Mouse (Mus musculus) CD4-positive helper T cell, adult 2 months (primary cell): ENCODE data around the gene Olfr1214.
"Not testable (repeated sequence)": the region's sequence is repeated elsewhere in the genome, so short reads cannot be mapped to it uniquely, and the experiment has no call there.

ENCODE experiments used
- DNase-seq: peaks from one replicate; pipeline ENCODE4 v3.0.0-alpha.2; 2012; ENCODE audit warnings: low read depth, missing footprints, low spot score

The Olfr1214 gene

DNA sequence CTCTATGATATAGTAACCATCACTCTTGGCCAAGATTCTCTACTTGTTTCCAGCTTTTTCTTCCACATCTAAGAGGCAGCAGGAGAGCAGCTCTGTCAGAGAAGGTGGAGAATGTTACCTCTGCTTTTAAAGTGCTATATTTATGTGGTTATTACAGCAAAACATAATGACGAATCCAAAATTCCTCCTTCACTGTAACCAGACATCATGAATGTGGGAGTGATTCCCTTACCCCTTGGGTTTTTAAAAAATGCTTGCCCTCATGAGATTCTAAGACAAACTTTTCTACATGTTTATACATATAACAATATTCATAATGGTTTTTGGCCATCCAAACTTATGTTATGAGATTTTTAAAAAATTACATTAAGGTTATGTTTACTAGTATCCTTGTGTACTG lies at the start of gene Olfr1214:
Olfr1214 (minus strand) TSS at position 101 of the 400 bp plus-strand sequence.
- DNase-seq: no peak

DNA sequence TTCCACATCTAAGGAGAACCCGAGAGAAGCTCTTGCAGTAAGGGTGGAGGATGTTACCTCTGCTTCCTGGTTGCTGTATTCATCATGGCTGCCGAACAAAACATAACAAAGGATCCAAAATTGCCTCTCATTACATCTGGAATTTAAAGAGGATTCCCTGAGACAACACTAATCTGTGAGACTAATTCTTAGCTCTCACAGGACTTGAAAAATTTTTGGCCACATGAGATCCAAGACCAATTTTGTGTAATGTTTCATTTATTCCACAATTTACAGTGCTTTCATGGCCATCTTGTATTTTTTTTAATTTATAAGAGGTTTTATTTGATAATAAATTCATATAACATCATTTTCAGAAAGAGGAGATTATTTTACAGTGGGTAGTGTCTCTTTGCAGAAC lies 39.5 kb upstream of the Olfr1214 start, which contains the start of gene Olfr1217:
Olfr1217 (minus strand) TSS at position 101 of the 400 bp plus-strand sequence.
- DNase-seq: no peak

DNA sequence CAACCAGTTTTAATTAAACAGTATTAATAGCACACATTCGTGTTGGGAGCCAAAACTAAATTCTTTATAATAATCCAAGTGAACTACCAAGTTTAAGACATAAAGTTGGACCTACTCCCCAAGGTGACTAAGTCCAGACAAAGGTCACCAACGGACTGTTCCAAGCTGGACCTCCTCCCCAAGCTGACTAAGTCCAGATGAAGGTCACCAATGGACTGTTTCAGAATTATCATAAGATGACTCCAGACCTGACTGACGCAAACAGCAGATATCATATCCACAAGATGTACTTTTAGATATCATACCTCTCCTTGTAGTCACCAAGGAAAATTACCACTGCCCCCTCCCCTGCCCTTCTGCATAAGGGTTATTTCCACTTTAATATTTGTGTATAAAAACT lies 29.0 kb upstream of the Olfr1214 start:
- not testable (repeated sequence) for DNase-seq

DNA sequence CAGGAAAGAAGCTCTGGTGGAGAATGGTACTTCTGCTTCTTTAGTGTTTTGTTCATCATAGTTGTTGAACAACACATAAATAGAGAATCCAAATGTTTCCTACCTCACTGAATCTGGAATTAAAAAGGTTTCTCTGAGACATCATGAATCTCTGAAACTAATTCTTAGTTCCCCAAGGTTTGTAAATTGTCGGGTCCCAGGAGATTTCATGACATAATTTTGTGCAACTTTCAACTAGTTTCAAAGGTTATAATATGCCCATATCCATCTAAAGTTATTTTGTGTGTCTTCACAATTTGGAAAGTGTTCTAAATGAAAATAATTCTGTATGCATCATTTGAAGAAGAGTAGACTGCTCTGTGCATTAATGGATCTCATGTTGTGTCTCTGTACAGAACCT lies 25.8 kb upstream of the Olfr1214 start, which contains the start of gene Olfr1216:
Olfr1216 (minus strand) TSS at position 101 of the 400 bp plus-strand sequence.
- no peak for DNase-seq

DNA sequence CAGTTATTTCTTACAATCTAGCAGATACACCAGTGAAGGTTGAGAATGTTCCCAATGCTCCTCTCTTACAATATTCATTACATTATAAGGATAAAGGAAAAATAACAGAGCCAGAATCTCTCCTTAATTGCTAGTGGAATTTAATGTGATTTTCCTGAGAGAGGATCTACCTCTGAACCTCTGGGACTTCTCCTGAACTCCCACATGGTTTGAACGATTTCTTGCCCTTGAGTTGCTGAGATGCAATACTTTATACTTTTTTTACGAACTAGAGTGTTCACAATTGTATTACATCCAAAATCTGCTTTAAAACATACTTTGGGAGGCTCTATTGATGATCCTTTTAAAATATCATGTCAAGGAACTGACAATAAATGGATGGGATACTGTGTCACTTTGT lies 14.4 kb upstream of the Olfr1214 start, which contains the start of gene Olfr1215:
Olfr1215 (minus strand) TSS at position 101 of the 400 bp plus-strand sequence.
- no peak for DNase-seq

DNA sequence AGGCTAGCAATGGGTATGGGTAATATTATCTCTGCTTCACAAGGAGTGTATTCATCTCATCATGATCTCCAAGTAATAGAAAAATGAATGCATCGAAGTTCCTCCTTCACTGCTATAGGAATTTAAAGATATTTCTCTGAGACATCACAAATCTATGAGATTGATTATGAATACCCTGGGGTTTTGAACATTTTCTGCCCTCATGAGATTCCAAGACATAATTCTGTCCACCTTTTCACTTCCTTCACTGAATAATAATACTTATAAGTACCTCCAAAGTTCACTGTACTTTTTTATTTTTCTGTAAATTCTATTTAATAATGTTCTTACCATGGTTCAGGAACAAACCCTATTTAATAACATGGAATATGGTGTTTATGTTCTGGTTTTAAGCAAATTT lies 12.3 kb downstream of the Olfr1214 start, which contains the start of gene Gm13762:
Gm13762 (minus strand) TSS at position 101 of the 400 bp plus-strand sequence.
- no peak for DNase-seq

DNA sequence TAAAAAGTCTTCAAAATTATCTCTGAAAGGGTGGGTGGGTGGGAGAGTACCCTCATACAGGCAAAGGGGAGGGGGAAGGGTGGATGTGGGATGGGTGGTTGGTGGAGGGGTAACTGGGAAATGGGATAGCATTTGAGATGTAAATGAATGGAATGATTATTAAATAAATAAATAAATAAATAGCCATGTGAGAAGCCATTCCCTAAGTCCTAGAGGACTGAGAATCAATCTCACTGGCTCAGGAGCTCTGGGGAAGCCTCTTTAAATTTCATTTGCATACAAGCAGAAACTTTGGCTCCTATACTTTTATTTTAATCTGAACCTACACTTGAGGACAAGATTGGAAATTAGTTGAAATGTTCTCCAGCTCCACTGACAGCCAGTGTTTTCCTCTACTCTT lies 38.8 kb downstream of the Olfr1214 start, which contains the start of gene Olfr1212:
Olfr1212 (plus strand) TSS at position 301 of the 400 bp plus-strand sequence.
- DNase-seq: no peak

DNA sequence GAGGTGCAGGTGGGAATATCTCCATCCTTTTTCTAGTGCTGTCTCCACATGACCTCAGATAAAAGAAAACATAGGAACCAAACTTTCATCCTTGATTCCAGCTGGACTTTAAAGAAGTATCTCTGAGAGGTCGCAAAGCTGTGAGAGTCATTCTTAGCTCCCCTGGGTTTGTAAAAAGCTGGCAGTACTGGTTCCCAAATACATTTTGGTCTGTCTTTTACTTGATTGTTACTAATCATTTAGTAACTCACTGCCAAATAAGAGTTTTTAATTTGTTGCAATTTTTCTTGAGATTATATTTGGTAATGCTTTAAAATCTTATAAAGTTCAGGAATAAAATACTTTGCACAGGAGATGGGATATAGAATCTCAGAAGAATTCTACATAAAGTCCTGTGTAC lies 54.4 kb downstream of the Olfr1214 start, which contains the start of gene Olfr1211:
Olfr1211 (minus strand) TSS at position 101 of the 400 bp plus-strand sequence.
- DNase-seq: no peak
